Mouse (Mus musculus): ENCODE data around the gene Nr4a2. TPM values are rescaled to one million over a fixed set of nuclear protein-coding genes. Genes with fewer than 3 reads are reported as not detected.

Gene Nr4a2
- polyA plus RNA-seq, 1 experiment from 2014 or later: 15.3 TPM

Other genes starting within 250 kb of the Nr4a2 start
- 31.4 and 31.6 TPM in 2 replicates for gene Gpd2, start 113.6 kb upstream of the Nr4a2 start, polyA plus RNA-seq (2015; fragmentation: Nextera tagmentation; extraction: Ambion mirVana)

Data from hindbrain, embryonic 16.5 days (tissue).